Mouse (Mus musculus) neural tube, embryonic 15.5 days (tissue): ENCODE data around the gene Daam1. TPM values are rescaled to one million over a fixed set of nuclear protein-coding genes. Genes with fewer than 3 reads are reported as not detected.

ENCODE experiments used
- ATAC-seq: fragments of 200-750 bp; cut with Nextera tagmentation; 2 replicates; pipeline ENCODE4 v1.8.0; 2017; ENCODE audit warnings: mild to moderate bottlenecking, moderate TSS enrichment, moderate library complexity; ENCODE audit not compliant: low FRiP score
- H3K27ac ChIP-seq: fragments of 300-500 bp; sonication (generic); replicated peaks from 2 replicates; pipeline ENCODE4 v1.5.1; 2015; ENCODE audit warnings: mild to moderate bottlenecking, inconsistent platforms
- H3K27me3 ChIP-seq: fragments of 300-500 bp; sonication (generic); replicated peaks from 2 replicates; pipeline ENCODE4 v1.6.1; 2015; ENCODE audit warnings: inconsistent platforms
- H3K36me3 ChIP-seq: fragments of 300-500 bp; sonication (generic); 2 replicates; pipeline ENCODE4 v1.6.1; 2015; ENCODE audit warnings: inconsistent platforms
- H3K4me1 ChIP-seq: fragments of 300-500 bp; sonication (generic); 2 replicates; pipeline ENCODE4 v1.6.1; 2015; ENCODE audit warnings: inconsistent platforms
- H3K4me2 ChIP-seq: fragments of 300-500 bp; sonication (generic); 2 replicates; pipeline ENCODE4 v1.6.1; 2015; ENCODE audit warnings: inconsistent platforms, mild to moderate bottlenecking, moderate library complexity
- H3K4me3 ChIP-seq: fragments of 300-500 bp; sonication (generic); replicated peaks from 2 replicates; pipeline ENCODE4 v1.5.1; 2015; ENCODE audit warnings: mild to moderate bottlenecking, inconsistent platforms
- H3K9ac ChIP-seq: fragments of 300-500 bp; sonication (generic); replicated peaks from 2 replicates; pipeline ENCODE4 v1.6.1; 2015; ENCODE audit warnings: mild to moderate bottlenecking, inconsistent platforms
- H3K9me3 ChIP-seq: fragments of 300-500 bp; sonication (generic); replicated peaks from 2 replicates; pipeline ENCODE4 v1.6.1; 2016; ENCODE audit warnings: inconsistent platforms
- WGBS: fragments of 180-500 bp; shearing (Covaris S2); methylation state at CpG from one replicate; pipeline ENCODE4 v1.1.7; 2015; ENCODE audit warnings: mixed read lengths; 5-methylcytosine and 5-hydroxymethylcytosine counted together
- polyA plus RNA-seq: library from polyadenylated mRNA; unstranded; fragments of >200 nt; fragmentation: Nextera tagmentation; extraction: Ambion mirVana; gene quantifications from 2 replicates; pipeline ENCODE4 v1.2.1, GENCODE M21; 2015

Daam1 gene
- polyA plus RNA-seq, 1 experiment from 2014 or later, result 24.1 TPM

GRCm38 (mm10) chr12:72041238-72041637 is 210.4 kb downstream of the Daam1 start:
- Histone ChIP-seq H3K36me3 (no peaks in the 10 kb centered on the region), H3K4me3 (no peak overlapping the region), H3K4me2 (no peak overlapping the region), H3K4me1 (no peaks in the 10 kb centered on the region), H3K27ac (no peak overlapping the region), H3K27me3 (no peaks in the 10 kb centered on the region), H3K9me3 (no peaks in the 10 kb centered on the region), H3K9ac (no peak overlapping the region)
- WGBS, result 94% methylated on average over 3 of the region's 3 CpGs
- ATAC-seq, result no peak

Other genes starting within 250 kb of the Daam1 start
- gene Gpr135, start 240.0 kb downstream of the Daam1 start, polyA plus RNA-seq, result 6.0 and 8.1 TPM in 2 replicates